Mouse (Mus musculus) erythroid progenitor cell, adult 5-6 weeks (primary cell): ENCODE measurements around the gene Fbxo34. TPM values are rescaled to one million over a fixed set of nuclear protein-coding genes. Genes with fewer than 3 reads are reported as not detected.
A peak's percentile ranks its signal among the peaks of the same experiment; 100 is the strongest.

Source experiments
- ATAC-seq: replicated peaks from 2 replicates; pipeline ENCODE4 v1.8.0; 2016; ENCODE audit warnings: moderate number of reproducible peaks, mild to moderate bottlenecking, moderate TSS enrichment, inconsistent platforms; ENCODE audit not compliant: poor library complexity, low FRiP score, severe bottlenecking
- total RNA-seq, 2 experiments: library from RNA; stranded (forward) in 1 of 2; stranded (reverse) in 1 of 2; fragments of 150-400 nt in 1 of 2; fragments of 186-747, 209-891 nt in 1 of 2; gene quantifications; 2 replicates each; pipeline versions ENCODE4 v1.2.3 to v1.2.4; 2015 to 2017; ENCODE audit warnings: low replicate concordance in 2 of 2

The Fbxo34 gene
- total RNA-seq, 2 experiments from 2014 or later = 23.9 to 54.2 TPM

- ATAC-seq = no peak
Observed at GRCm38 (mm10) chr14:47465468-47466175, 15.4 kb downstream of the Fbxo34 start.

- peak; percentile 91 for ATAC-seq
Observed at GRCm38 (mm10) chr14:47472359-47472742, 22.1 kb downstream of the Fbxo34 start.

GRCm38 (mm10) chr14:47472743-47473546, 22.7 kb downstream of the Fbxo34 start:
- peak; percentile 72 for ATAC-seq

GRCm38 (mm10) chr14:47473891-47474290, 23.7 kb downstream of the Fbxo34 start:
- no peak for ATAC-seq

- ATAC-seq = no peak
Observed at GRCm38 (mm10) chr14:47474571-47475254, 24.5 kb downstream of the Fbxo34 start.

GRCm38 (mm10) chr14:47476266-47476665, 26.0 kb downstream of the Fbxo34 start:
- ATAC-seq = no peak

- no peak for ATAC-seq
Observed at GRCm38 (mm10) chr14:47477711-47478110, 27.5 kb downstream of the Fbxo34 start.

GRCm38 (mm10) chr14:47482200-47482599, 32.0 kb downstream of the Fbxo34 start:
- no peak for ATAC-seq

- ATAC-seq = no peak
Observed at GRCm38 (mm10) chr14:47483099-47483498, 32.9 kb downstream of the Fbxo34 start.

GRCm38 (mm10) chr14:47488732-47489131, 38.5 kb downstream of the Fbxo34 start:
- ATAC-seq = no peak

- ATAC-seq = no peak
Observed at GRCm38 (mm10) chr14:47489310-47490097, 39.3 kb downstream of the Fbxo34 start.

GRCm38 (mm10) chr14:47490732-47491131, 40.5 kb downstream of the Fbxo34 start:
- ATAC-seq = no peak

GRCm38 (mm10) chr14:47493592-47494361, 43.6 kb downstream of the Fbxo34 start:
- ATAC-seq = no peak

- ATAC-seq = no peak
Observed at GRCm38 (mm10) chr14:47495951-47496350, 45.7 kb downstream of the Fbxo34 start.

- no peak for ATAC-seq
Observed at GRCm38 (mm10) chr14:47497166-47497565, 46.9 kb downstream of the Fbxo34 start.

GRCm38 (mm10) chr14:47498632-47499031, 48.4 kb downstream of the Fbxo34 start:
- ATAC-seq = no peak

- ATAC-seq = no peak
Observed at GRCm38 (mm10) chr14:47504036-47504435, 53.8 kb downstream of the Fbxo34 start.

- no peak for ATAC-seq
Observed at GRCm38 (mm10) chr14:47506676-47507075, 56.5 kb downstream of the Fbxo34 start.

- no peak for ATAC-seq
Observed at GRCm38 (mm10) chr14:47508035-47508434, 57.8 kb downstream of the Fbxo34 start.
